Mouse (Mus musculus): Measurements from ENCODE around the gene G0s2. TPM values are rescaled to one million over a fixed set of nuclear protein-coding genes. Genes with fewer than 3 reads are reported as not detected.

Gene G0s2
- polyA plus RNA-seq, 1 experiment from 2014 or later = 48.9 TPM

DNA sequence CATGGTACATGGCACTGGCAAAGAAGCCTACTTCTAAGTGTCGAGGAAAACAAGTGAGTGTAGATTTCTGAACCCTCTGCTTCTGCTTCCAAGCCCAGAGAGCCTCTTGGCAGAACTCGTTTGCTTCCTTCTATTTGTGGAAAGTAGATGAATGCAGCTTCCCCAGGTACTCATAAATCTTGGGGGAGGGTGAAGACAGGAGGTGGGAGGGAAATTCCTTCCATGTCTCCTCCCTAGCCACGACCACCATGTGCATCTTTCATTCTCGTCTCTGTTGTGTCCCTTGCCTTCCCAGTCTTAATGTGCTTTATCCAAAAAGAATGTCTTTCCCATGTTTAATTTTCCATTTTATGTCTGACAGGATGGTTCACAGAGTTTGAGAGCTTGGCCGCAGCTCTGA lies 20.4 kb downstream of the G0s2 start:
- Histone ChIP-seq H3K9ac (ENCODE audit: low read depth, low read length) (no peak overlapping the region), H3K27me3 (ENCODE audit: insufficient read depth, low read length) (no peaks in the 10 kb centered on the region), H3K4me3 (replicated peaks; ENCODE audit: low read depth, low read length) (no peak overlapping the region), H3K4me1 (replicated peaks; ENCODE audit: insufficient read depth, low read length) (peaks cover 11% of the 10 kb centered on the region; the same call in 1 of the 2 replicates), H3K9me3 (replicated peaks; ENCODE audit: low read length) (no peaks in the 10 kb centered on the region), H3K27ac (no peak overlapping the region), H3K36me3 (ENCODE audit: insufficient read depth, low read length) (no peaks in the 10 kb centered on the region), H3K4me2 (ENCODE audit: low read length) (peak overlapping the region; percentile 18)
- peak; percentile 50 for DNase-seq (ENCODE audit: low spot score)
- TF ChIP-seq CTCF (IDR thresholded peaks at IDR 0.05; ENCODE audit: low read depth) = no peak
- WGBS = 8% methylated on average over 5 of the region's 5 CpGs
- no peak for ATAC-seq (replicated peaks; ENCODE audit: low FRiP score, low read depth)

DNA sequence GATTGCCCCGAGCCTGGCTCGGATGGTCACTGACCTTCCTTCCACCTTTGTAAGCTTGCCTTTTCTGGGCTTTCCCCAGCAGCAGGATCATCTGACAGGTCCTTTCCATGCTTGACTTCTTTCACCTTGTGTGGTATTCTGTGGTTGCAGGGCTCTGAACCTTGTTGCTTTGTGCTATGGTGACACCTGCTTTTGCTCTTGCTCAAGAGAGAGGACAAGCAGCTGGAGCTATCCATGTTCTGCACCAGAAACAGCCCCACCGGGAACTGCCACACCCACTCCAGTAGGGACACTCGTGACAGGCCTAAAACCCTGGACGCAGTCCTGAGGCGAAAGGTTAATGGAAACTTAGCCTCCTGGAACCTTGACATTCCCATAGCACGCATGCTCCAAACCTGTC lies 21.6 kb downstream of the G0s2 start:
- peak; percentile 74 for ATAC-seq (replicated peaks; ENCODE audit: low FRiP score, low read depth)
- H3K9ac ChIP-seq (ENCODE audit: low read depth, low read length) = no peak overlapping the region
- peaks cover 11% of the 10 kb centered on the region; the same call in 1 of the 2 replicates for H3K4me1 ChIP-seq (replicated peaks; ENCODE audit: insufficient read depth, low read length)
- H3K9me3 ChIP-seq (replicated peaks; ENCODE audit: low read length) = no peaks in the 10 kb centered on the region
- no peaks in the 10 kb centered on the region for H3K27me3 ChIP-seq (ENCODE audit: insufficient read depth, low read length)
- no peaks in the 10 kb centered on the region for H3K36me3 ChIP-seq (ENCODE audit: insufficient read depth, low read length)
- TF ChIP-seq CTCF (IDR thresholded peaks at IDR 0.05; ENCODE audit: low read depth) = no peak
- peak; percentile 35 for DNase-seq (ENCODE audit: low spot score)
- no peak overlapping the region for H3K4me3 ChIP-seq (replicated peaks; ENCODE audit: low read depth, low read length)
- H3K27ac ChIP-seq = no peak overlapping the region
- 49% methylated on average over 7 of the region's 7 CpGs for WGBS
- H3K4me2 ChIP-seq (ENCODE audit: low read length) = no peak overlapping the region

DNA sequence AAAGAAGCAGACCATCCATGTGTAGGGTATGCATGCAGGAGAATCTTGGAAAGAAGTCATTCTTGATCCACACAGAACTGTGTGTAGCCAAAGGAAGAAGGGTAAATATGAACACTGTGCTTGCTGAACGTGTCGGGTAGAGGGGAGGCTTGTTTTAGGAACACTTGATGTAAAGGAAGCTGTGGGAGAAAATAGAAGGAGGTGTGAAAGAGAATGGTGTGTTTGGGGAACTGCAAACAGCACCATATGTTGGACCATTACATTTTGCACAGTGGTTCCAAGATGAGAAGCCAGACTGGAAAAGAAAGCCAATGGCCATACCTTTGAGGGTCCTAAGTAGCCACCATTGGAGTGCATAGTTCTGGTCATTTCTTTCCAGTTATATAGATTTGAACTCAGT lies 23.0 kb downstream of the G0s2 start:
- Histone ChIP-seq H3K4me1 (replicated peaks; ENCODE audit: insufficient read depth, low read length) (peaks cover 11% of the 10 kb centered on the region; the same call in 1 of the 2 replicates), H3K4me2 (ENCODE audit: low read length) (no peak overlapping the region), H3K27ac (no peak overlapping the region), H3K9me3 (replicated peaks; ENCODE audit: low read length) (no peaks in the 10 kb centered on the region), H3K27me3 (ENCODE audit: insufficient read depth, low read length) (no peaks in the 10 kb centered on the region), H3K36me3 (ENCODE audit: insufficient read depth, low read length) (no peaks in the 10 kb centered on the region), H3K9ac (ENCODE audit: low read depth, low read length) (no peak overlapping the region), H3K4me3 (replicated peaks; ENCODE audit: low read depth, low read length) (no peak overlapping the region)
- no peak for DNase-seq (ENCODE audit: low spot score)
- no peak for TF ChIP-seq CTCF (IDR thresholded peaks at IDR 0.05; ENCODE audit: low read depth)
- no peak for ATAC-seq (replicated peaks; ENCODE audit: low FRiP score, low read depth)
- 87% methylated on average over 2 of the region's 2 CpGs for WGBS

DNA sequence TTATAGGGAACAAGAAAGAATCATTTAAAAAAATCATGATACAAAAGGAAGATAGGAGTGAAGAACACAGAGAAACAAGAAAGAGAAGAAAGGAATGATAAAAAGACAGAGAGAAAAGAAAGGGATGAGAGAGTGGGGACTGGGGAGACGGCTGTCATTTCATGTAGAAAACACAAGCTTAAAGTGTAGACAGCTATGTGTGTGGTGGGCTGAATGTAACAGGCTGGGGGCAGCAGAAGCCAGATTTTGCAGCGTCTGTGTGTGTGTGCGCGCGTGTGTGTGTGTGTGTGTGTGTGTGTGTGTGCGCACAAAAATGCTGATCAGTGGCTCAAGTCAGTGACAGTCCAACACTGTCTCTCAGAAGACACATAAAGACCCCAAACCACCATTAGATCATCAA lies 28.8 kb downstream of the G0s2 start:
- Histone ChIP-seq H3K27ac (no peak overlapping the region), H3K4me1 (replicated peaks; ENCODE audit: insufficient read depth, low read length) (no peaks in the 10 kb centered on the region; the same call in 1 of the 2 replicates), H3K9me3 (replicated peaks; ENCODE audit: low read length) (no peaks in the 10 kb centered on the region), H3K4me3 (replicated peaks; ENCODE audit: low read depth, low read length) (no peak overlapping the region), H3K36me3 (ENCODE audit: insufficient read depth, low read length) (no peaks in the 10 kb centered on the region), H3K4me2 (ENCODE audit: low read length) (no peak overlapping the region), H3K9ac (ENCODE audit: low read depth, low read length) (no peak overlapping the region), H3K27me3 (ENCODE audit: insufficient read depth, low read length) (no peaks in the 10 kb centered on the region)
- no peak for DNase-seq (ENCODE audit: low spot score)
- TF ChIP-seq CTCF (IDR thresholded peaks at IDR 0.05; ENCODE audit: low read depth) = no peak
- ATAC-seq (replicated peaks; ENCODE audit: low FRiP score, low read depth) = no peak
- 80% methylated on average over 6 of the region's 6 CpGs for WGBS

DNA sequence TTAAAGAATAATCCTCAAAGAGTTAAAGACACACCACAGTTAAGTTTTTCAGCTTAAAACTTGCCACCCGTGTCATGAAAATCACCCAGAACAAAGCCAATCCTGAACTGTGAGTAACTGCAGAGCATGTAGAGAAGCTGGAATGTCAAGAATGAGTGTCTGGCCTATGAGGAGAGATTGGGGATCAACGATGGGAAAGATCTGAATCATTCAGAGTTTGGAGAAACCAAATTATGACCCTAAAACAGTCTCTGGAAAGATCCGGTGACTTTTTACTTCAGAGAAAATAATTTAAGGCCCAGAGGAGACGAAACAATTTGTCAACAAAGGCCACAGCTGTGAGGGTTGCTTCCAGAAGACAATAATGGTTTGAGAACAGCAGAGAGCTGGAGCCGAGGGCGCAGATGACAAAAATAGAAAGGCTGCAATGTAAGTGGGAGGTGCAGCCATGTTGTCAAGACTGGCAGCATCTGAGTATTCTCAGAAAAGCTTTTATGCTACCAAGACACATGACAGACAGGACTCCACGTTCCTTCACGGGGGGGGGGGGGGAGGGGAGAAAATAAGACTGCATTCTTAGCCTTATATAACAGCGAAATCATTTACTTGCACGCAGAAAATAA lies 29.3 kb downstream of the G0s2 start:
- no peaks in the 10 kb centered on the region; the same call in 1 of the 2 replicates for H3K4me1 ChIP-seq (replicated peaks; ENCODE audit: insufficient read depth, low read length)
- WGBS = 48% methylated on average over 10 of the region's 10 CpGs
- H3K27ac ChIP-seq = no peak overlapping the region; the same call in 1 of the 2 replicates
- H3K4me3 ChIP-seq (replicated peaks; ENCODE audit: low read depth, low read length) = no peak overlapping the region
- H3K9me3 ChIP-seq (replicated peaks; ENCODE audit: low read length) = no peaks in the 10 kb centered on the region
- no peak overlapping the region for H3K4me2 ChIP-seq (ENCODE audit: low read length)
- no peak overlapping the region for H3K9ac ChIP-seq (ENCODE audit: low read depth, low read length)
- no peaks in the 10 kb centered on the region for H3K27me3 ChIP-seq (ENCODE audit: insufficient read depth, low read length)
- DNase-seq (ENCODE audit: low spot score) = peak; percentile 71
- H3K36me3 ChIP-seq (ENCODE audit: insufficient read depth, low read length) = no peaks in the 10 kb centered on the region
- no peak for TF ChIP-seq CTCF (IDR thresholded peaks at IDR 0.05; ENCODE audit: low read depth)
- no peak for ATAC-seq (replicated peaks; ENCODE audit: low FRiP score, low read depth)

DNA sequence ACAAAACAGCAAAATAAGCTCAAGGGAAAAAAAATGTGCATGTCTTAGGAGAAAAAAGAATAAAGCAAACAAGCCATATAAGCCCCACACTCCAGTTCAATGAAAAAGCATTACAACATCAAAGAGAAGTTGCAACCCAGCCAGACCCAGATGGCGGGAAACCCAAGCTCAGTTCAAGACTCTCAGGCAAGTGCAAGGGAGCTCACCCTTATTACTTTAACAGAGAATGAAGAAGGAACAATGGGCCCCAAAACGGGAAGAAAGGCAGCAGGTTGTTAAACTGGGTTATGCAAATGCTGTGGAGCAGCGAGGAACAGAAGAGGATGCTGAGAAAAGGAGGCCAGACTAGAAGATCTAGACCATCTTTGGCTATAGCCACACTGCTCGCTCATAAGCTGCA lies 30.2 kb downstream of the G0s2 start:
- ATAC-seq (replicated peaks; ENCODE audit: low FRiP score, low read depth) = no peak
- no peaks in the 10 kb centered on the region; the same call in 1 of the 2 replicates for H3K4me1 ChIP-seq (replicated peaks; ENCODE audit: insufficient read depth, low read length)
- no peak overlapping the region for H3K4me2 ChIP-seq (ENCODE audit: low read length)
- no peaks in the 10 kb centered on the region for H3K9me3 ChIP-seq (replicated peaks; ENCODE audit: low read length)
- no peak for DNase-seq (ENCODE audit: low spot score)
- 61% methylated on average over 4 of the region's 4 CpGs for WGBS
- no peak overlapping the region for H3K4me3 ChIP-seq (replicated peaks; ENCODE audit: low read depth, low read length)
- no peak overlapping the region for H3K27ac ChIP-seq
- H3K36me3 ChIP-seq (ENCODE audit: insufficient read depth, low read length) = no peaks in the 10 kb centered on the region
- no peak for TF ChIP-seq CTCF (IDR thresholded peaks at IDR 0.05; ENCODE audit: low read depth)
- no peaks in the 10 kb centered on the region for H3K27me3 ChIP-seq (ENCODE audit: insufficient read depth, low read length)
- H3K9ac ChIP-seq (ENCODE audit: low read depth, low read length) = no peak overlapping the region

DNA sequence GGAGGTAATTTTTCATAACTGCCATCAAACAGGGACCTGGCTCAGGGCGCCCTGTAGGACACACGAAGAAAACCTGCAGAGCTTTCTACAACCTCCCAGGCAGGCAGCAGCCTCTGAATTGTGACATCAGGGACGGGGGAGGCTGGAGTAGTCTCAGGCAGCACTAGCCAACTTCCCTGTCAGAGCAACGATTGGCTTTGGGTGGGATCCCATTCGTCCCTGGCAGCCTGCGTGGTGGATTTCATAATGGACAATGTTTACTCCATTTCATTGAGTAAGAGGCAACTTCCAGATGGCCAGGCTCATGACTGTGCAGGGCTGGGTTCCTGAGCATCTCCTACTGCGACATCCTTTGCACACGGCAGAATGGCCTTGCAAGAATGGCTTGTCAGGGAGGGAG lies 30.8 kb downstream of the G0s2 start:
- Histone ChIP-seq H3K4me2 (ENCODE audit: low read length) (no peak overlapping the region), H3K36me3 (ENCODE audit: insufficient read depth, low read length) (no peaks in the 10 kb centered on the region), H3K27ac (no peak overlapping the region), H3K4me1 (replicated peaks; ENCODE audit: insufficient read depth, low read length) (no peaks in the 10 kb centered on the region; the same call in 1 of the 2 replicates), H3K27me3 (ENCODE audit: insufficient read depth, low read length) (no peaks in the 10 kb centered on the region), H3K9me3 (replicated peaks; ENCODE audit: low read length) (no peaks in the 10 kb centered on the region), H3K9ac (ENCODE audit: low read depth, low read length) (no peak overlapping the region), H3K4me3 (replicated peaks; ENCODE audit: low read depth, low read length) (no peak overlapping the region)
- ATAC-seq (replicated peaks; ENCODE audit: low FRiP score, low read depth) (no peak), DNase-seq (ENCODE audit: low spot score) (no peak)
- WGBS = 60% methylated on average over 8 of the region's 8 CpGs
- no peak for TF ChIP-seq CTCF (IDR thresholded peaks at IDR 0.05; ENCODE audit: low read depth)
